Mouse (Mus musculus) frontal cortex, postnatal 10 days (tissue): Measurements from ENCODE around the gene Tm9sf4.

Experiments
- DNase-seq, 2 experiments: peaks; one replicate each; pipeline ENCODE4 v3.0.0; 2022; ENCODE audit warnings: low spot score in 2 of 2, mixed read lengths in 1 of 2

The Tm9sf4 gene

GRCm38 (mm10) chr2:153157270-153157669, 3.8 kb upstream of the Tm9sf4 start:
- no peak for DNase-seq

- no peak for DNase-seq
Observed at GRCm38 (mm10) chr2:153160133-153160532, 970 bp upstream of the Tm9sf4 start.

GRCm38 (mm10) chr2:153161684-153162080, 579 bp downstream of the Tm9sf4 start:
- no peak for DNase-seq

DNA sequence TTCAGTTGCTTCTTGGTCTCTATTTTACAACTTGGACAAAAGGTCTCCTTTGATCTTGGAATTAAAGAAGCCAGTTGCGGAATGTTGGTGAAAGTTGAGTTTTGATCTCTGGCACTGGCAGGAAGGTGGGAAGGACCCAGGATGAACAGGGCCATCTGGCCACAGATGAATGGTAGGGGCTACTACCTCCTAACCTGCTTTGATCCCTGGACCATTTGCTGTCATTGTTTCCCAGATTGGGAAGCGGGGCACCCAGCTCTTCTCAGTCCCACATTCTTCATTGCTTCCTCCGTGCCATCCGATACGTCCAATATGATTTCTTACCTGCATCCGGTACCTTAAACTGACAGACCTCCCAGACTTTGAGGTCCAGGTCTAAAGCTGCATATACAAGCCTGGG, 6.0 kb downstream of the Tm9sf4 start:
- no peak for DNase-seq

DNA sequence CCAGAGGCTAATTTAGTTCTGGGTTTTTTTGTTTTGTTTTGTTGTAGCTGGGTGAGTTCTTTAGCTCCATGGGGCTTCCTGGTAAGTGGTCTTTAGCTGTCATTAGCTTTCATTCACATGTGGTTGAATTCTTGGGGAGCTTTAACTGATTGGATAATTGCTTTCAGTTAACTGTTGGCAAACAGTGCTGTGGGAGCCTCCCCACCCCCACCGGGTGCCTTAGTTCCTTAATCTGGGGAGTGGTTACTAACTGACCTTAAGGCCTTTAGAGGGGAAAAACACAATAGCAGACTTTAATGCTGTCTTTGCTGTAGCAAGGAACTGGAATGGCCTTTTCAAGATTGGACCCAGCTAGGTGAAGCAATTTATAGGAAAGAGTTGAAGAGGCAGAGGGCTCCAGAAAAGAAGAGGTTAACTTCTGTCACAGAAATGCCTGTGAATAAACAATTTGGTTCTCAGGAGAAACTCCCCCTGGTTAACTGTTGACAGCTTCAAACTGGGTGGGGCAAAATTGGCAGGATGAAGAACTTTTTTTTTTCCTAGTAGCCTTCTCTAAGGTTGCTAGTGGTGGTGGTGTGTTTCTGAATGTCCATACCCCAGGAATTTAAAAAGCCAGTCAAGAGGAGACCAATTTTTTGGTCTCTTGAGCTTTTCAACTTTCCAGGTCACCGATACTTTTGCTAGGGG, 7.2 kb downstream of the Tm9sf4 start:
- DNase-seq = no peak

GRCm38 (mm10) chr2:153170490-153171224, 9.6 kb downstream of the Tm9sf4 start:
- no peak for DNase-seq

DNA sequence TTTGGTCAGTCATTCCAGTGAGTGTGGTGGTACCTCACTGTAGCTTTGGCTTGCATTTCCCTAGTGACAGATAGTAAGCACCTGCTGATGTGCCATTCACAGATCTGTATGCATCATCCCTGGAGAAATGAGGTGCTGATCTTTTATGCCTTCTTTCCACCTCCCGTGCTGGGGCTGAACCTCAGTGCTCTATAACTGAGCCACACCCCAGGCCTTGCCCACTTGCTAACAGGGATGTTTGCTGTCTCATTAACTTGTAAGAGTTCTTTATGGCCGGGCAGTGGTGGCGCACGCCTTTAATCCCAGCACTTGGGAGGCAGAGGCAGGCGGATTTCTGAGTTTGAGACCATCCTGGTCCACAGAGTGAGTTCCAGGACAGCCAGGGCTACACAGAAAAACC, 10.9 kb downstream of the Tm9sf4 start:
- DNase-seq = no peak

GRCm38 (mm10) chr2:153175995-153176570, 15.0 kb downstream of the Tm9sf4 start:
- DNase-seq = no peak

DNA sequence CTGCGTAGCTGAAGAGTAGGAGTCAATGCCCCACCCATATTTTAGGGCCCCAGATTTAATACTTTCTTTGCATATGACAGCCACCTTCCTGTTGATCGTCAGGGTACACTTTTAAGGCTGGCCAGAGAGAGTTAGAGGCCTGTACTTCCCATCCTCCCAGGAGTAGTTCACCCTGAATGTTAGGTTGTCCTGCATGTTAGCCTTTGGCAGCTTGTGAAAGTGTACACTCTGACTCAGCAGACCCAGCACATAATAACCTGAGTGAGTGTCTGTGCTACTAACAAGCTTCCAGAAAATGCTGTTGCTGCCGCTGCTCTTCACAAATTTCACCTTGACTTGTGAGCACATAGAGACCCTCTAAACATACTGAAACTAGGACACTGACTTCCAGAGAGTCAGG, 16.1 kb downstream of the Tm9sf4 start:
- DNase-seq = no peak

- DNase-seq = no peak
Observed at GRCm38 (mm10) chr2:153179126-153179860, 18.2 kb downstream of the Tm9sf4 start.

GRCm38 (mm10) chr2:153179961-153180360, 18.9 kb downstream of the Tm9sf4 start:
- DNase-seq = no peak

- DNase-seq = no peak
Observed at GRCm38 (mm10) chr2:153186176-153186591, 25.1 kb downstream of the Tm9sf4 start.

DNA sequence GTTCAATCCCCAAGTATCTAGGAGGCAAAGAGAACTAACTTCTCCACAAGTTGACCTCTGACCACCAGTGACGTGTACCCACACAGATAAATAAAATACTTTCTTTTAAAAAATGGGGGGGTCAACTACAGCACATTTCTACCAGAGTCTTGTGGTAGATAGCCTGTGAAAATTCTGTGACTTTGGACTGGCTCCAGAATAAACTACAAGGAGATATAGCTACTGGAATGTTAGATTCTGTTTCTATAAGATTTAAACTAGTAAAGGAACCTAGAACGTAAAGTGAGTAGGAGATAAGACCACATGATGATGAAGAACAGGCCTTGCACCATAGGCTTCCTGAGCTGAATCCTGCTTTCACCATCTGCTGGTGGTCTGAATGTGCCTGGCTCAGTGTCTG, 26.7 kb downstream of the Tm9sf4 start:
- no peak for DNase-seq

DNA sequence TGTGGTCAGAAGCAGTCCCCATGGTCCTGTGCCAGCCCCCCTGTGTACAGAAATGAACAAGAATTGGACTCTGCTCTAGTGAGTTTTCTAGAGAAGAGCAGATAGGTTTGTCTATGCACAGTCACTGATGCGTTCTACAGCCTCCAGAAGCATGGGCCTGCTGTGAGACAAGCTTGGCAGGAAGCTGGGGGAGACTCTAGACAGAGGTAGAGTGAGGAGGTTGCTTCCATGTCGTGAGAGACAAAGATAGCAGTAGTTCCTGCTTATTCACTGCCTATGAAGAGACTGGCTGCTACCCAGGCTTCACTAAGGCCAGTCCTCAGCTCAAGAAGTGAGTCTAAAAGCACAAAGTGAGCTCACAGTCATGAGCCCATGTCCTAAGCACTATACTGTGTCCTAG, 30.1 kb downstream of the Tm9sf4 start:
- DNase-seq = no peak

DNA sequence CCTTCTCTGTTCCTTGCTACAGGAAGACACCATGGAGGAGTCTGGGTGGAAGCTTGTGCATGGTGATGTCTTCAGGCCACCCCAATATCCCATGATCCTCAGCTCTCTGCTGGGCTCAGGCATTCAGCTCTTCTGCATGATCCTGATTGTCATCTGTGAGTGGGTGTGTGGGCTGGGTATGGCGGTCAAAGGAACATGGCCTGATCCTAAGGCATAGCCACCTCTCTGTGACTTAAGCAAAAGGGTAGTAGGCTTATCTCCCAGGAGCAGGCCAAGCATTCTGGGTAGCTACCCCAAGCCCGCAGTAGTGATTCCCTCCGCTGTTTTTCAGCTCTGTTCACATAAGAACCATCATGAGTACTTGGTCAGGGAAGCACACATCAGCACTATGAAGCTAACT, 33.2 kb downstream of the Tm9sf4 start:
- no peak for DNase-seq

- no peak for DNase-seq
Observed at GRCm38 (mm10) chr2:153198485-153198884, 37.4 kb downstream of the Tm9sf4 start.

- no peak for DNase-seq
Observed at GRCm38 (mm10) chr2:153199114-153199513, 38.0 kb downstream of the Tm9sf4 start.

GRCm38 (mm10) chr2:153202766-153203165, 41.7 kb downstream of the Tm9sf4 start:
- DNase-seq = no peak

- DNase-seq = no peak
Observed at GRCm38 (mm10) chr2:153208149-153208548, 47.0 kb downstream of the Tm9sf4 start.

GRCm38 (mm10) chr2:153209286-153209685, 48.2 kb downstream of the Tm9sf4 start:
- no peak for DNase-seq

DNA sequence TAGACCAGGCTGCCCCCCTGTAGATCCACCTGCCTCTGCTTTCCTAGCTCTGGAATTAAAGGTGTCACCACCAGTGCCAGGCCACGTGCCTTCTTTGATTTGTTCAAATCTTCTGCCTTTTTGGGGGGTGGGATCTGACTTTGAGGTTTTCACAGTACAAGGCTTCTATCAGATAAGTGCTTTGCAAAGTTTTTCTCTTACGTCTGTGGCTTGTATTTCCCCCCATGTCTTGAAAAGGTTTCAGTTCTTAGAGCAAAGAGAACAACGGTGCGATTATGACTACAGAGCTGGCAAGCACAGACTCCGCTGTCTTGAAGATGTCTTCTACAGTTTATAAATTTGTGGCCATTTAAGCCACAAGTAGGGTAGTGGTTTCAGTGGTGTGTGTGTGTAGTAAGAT, 50.3 kb downstream of the Tm9sf4 start:
- DNase-seq = no peak

- DNase-seq = no peak
Observed at GRCm38 (mm10) chr2:153213351-153213750, 52.2 kb downstream of the Tm9sf4 start.
